Mouse (Mus musculus) ES-Bruce4 (cell line): ENCODE measurements around the gene Nr1h4. TPM values are rescaled to one million over a fixed set of nuclear protein-coding genes. Genes with fewer than 3 reads are reported as not detected.

Experiments
- H3K27ac ChIP-seq: 2 replicates; pipeline ENCODE4 v1.5.1; 2012; ENCODE audit warnings: low read length, inconsistent platforms; ENCODE audit not compliant: insufficient read depth
- H3K27me3 ChIP-seq: 2 replicates; pipeline ENCODE4 v1.6.1; 2012; ENCODE audit warnings: mild to moderate bottlenecking, low read length, inconsistent platforms; ENCODE audit not compliant: control insufficient read depth, poor library complexity, insufficient read depth, severe bottlenecking
- H3K36me3 ChIP-seq: 2 replicates; pipeline ENCODE4 v1.6.1; 2012; ENCODE audit warnings: inconsistent platforms, mild to moderate bottlenecking, low read length, moderate library complexity; ENCODE audit not compliant: control insufficient read depth, poor library complexity, insufficient read depth, severe bottlenecking
- H3K4me1 ChIP-seq: one replicate; pipeline ENCODE4 v1.8.1; 2011; ENCODE audit warnings: low read length; ENCODE audit not compliant: control insufficient read depth, insufficient read depth
- H3K4me3 ChIP-seq: 2 replicates; pipeline ENCODE4 v1.5.1; 2011; ENCODE audit warnings: low read depth, mild to moderate bottlenecking, low read length
- H3K9ac ChIP-seq: 2 replicates; pipeline ENCODE4 v1.6.1; 2012; ENCODE audit warnings: low read depth, mild to moderate bottlenecking, inconsistent platforms; ENCODE audit not compliant: poor library complexity, severe bottlenecking
- H3K9me3 ChIP-seq: replicated peaks from 2 replicates; pipeline ENCODE4 v1.6.1; 2012; ENCODE audit warnings: mild to moderate bottlenecking, low read length, inconsistent platforms; ENCODE audit not compliant: control insufficient read depth, poor library complexity, insufficient read depth, severe bottlenecking
- CTCF ChIP-seq: IDR thresholded peaks from one replicate; pipeline ENCODE4 v1.8.1; 2011; ENCODE audit warnings: low read depth, low read length
- EP300 ChIP-seq: IDR thresholded peaks from 2 replicates; pipeline ENCODE4 v1.6.1; 2011; ENCODE audit warnings: low read depth, low read length; ENCODE audit not compliant: insufficient read depth
- POLR2A ChIP-seq: IDR thresholded peaks from one replicate; pipeline ENCODE4 v1.8.1; 2011; ENCODE audit warnings: low read length; ENCODE audit not compliant: insufficient read depth
- polyA plus RNA-seq: library from polyadenylated mRNA; stranded (reverse); fragments of >200 nt; gene quantifications from 2 replicates; pipeline ENCODE4 v1.2.4, GENCODE M21; 2011; ENCODE audit warnings: low read depth; ENCODE audit not compliant: missing spikeins, insufficient read depth, insufficient read length

Gene Nr1h4
- polyA plus RNA-seq, 1 experiment = not detected

- TF ChIP-seq EP300 (no peak), CTCF (no peak)
- Histone ChIP-seq H3K9me3 (no peaks in the 10 kb centered on the region), H3K27me3 (no peaks in the 10 kb centered on the region), H3K4me3 (no peak overlapping the region), H3K36me3 (peaks cover 44% of the 10 kb centered on the region), H3K27ac (no peak overlapping the region), H3K9ac (no peak overlapping the region), H3K4me1 (no peaks in the 10 kb centered on the region)
These were observed 117.9 kb downstream of the Nr1h4 start for GRCm38 (mm10) chr10:89415478-89415877.

GRCm38 (mm10) chr10:89407551-89407950, 125.8 kb downstream of the Nr1h4 start:
- peaks cover 4% of the 10 kb centered on the region for H3K36me3 ChIP-seq
- TF ChIP-seq CTCF (no peak), POLR2A (no peak), EP300 (no peak)

GRCm38 (mm10) chr10:89406733-89407484, 126.5 kb downstream of the Nr1h4 start:
- Histone ChIP-seq H3K9me3 (no peaks in the 10 kb centered on the region), H3K27ac (no peak overlapping the region), H3K27me3 (no peaks in the 10 kb centered on the region), H3K4me1 (no peaks in the 10 kb centered on the region), H3K9ac (no peak overlapping the region), H3K4me3 (no peak overlapping the region), H3K36me3 (peaks cover 3% of the 10 kb centered on the region; the same call in 1 of the 2 replicates)
- TF ChIP-seq CTCF = no peak
- no peak for TF ChIP-seq EP300
- TF ChIP-seq POLR2A = no peak

More at GRCm38 (mm10) chr10:89407551-89407950, 125.8 kb downstream of the Nr1h4 start:
- Histone ChIP-seq H3K9me3 (no peaks in the 10 kb centered on the region), H3K4me3 (no peak overlapping the region), H3K27ac (no peak overlapping the region), H3K4me1 (no peaks in the 10 kb centered on the region), H3K9ac (no peak overlapping the region), H3K27me3 (no peaks in the 10 kb centered on the region)

DNA sequence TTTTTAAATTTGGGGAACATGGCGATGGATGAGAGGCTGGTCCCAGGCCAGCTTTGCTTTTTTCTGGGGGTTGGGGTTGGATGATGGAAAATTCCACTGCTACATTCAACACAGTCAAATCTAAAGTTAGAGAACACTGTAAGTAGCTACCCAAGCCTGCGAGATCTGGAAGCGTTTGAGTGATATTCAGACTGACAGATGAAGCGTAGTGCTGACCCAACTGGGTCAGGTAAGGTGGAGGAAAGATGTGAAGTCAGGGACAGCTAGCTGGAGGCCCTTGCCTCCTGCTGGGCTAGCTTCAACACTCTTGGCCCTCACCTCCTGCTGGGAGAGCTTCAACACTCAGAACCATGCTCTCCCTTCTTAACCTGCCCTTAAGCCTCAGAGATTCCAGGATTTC, 128.4 kb downstream of the Nr1h4 start:
- no peak overlapping the region for H3K4me3 ChIP-seq
- no peaks in the 10 kb centered on the region for H3K27me3 ChIP-seq
- H3K4me1 ChIP-seq = no peaks in the 10 kb centered on the region
- H3K9me3 ChIP-seq = peaks cover 5% of the 10 kb centered on the region; the same call in 1 of the 2 replicates
- no peak overlapping the region for H3K9ac ChIP-seq
- no peaks in the 10 kb centered on the region for H3K36me3 ChIP-seq
- TF ChIP-seq EP300 (no peak), CTCF (no peak), POLR2A (no peak)
- no peak overlapping the region for H3K27ac ChIP-seq

Other genes with a start within 250 kb of the Nr1h4 start
- gene Ano4, start 188.8 kb downstream of the Nr1h4 start, polyA plus RNA-seq = not detected in 2 replicates
- gene Gas2l3, start 89.6 kb downstream of the Nr1h4 start, polyA plus RNA-seq = 62.7 and 65.0 TPM in 2 replicates
- gene Slc17a8, start 87.7 kb upstream of the Nr1h4 start, polyA plus RNA-seq = not detected in 2 replicates
- 56.3 and 58.2 TPM in 2 replicates for gene Scyl2, start 152.7 kb upstream of the Nr1h4 start, polyA plus RNA-seq
- gene Actr6, start 198.7 kb upstream of the Nr1h4 start, polyA plus RNA-seq = 32.8 and 40.7 TPM in 2 replicates
- gene Uhrf1bp1l, start 211.4 kb upstream of the Nr1h4 start, polyA plus RNA-seq = 39.9 and 43.5 TPM in 2 replicates